Mouse (Mus musculus) adrenal gland, postnatal 14 days (tissue): ENCODE measurements around the gene Apool. TPM values are rescaled to one million over a fixed set of nuclear protein-coding genes. Genes with fewer than 3 reads are reported as not detected.

Experiments
- DNase-seq: peaks from one replicate; pipeline ENCODE4 v3.0.0; 2021; ENCODE audit warnings: mixed read lengths
- long read RNA-seq, 2 experiments: library from polyadenylated mRNA; stranded (forward); transcript quantifications; one replicate each; pipeline ENCODE4 v2.0.0; 2021
- total RNA-seq: library from RNA; stranded (reverse); gene quantifications from 2 replicates; pipeline ENCODE4 v1.2.3, GENCODE M21; 2021

The Apool gene
- 66.4 and 69.9 TPM in 2 replicates for total RNA-seq
- long read RNA-seq, experiment 1, transcript Apool-201 (9 exons, 1,359 nt), result major isoform, 55 of 60 reads
- long read RNA-seq, experiment 1, partial matches to known transcripts, result 3 of 60 reads
- long read RNA-seq, experiment 1, other reads (novel, unspliced or antisense), result 2 of 60 reads
- long read RNA-seq, experiment 2, transcript Apool-201 (9 exons, 1,359 nt), result major isoform, 37 of 41 reads
- long read RNA-seq, experiment 2, partial matches to known transcripts, result 0 of 41 reads
- long read RNA-seq, experiment 2, other reads (novel, unspliced or antisense), result 4 of 41 reads

DNA sequence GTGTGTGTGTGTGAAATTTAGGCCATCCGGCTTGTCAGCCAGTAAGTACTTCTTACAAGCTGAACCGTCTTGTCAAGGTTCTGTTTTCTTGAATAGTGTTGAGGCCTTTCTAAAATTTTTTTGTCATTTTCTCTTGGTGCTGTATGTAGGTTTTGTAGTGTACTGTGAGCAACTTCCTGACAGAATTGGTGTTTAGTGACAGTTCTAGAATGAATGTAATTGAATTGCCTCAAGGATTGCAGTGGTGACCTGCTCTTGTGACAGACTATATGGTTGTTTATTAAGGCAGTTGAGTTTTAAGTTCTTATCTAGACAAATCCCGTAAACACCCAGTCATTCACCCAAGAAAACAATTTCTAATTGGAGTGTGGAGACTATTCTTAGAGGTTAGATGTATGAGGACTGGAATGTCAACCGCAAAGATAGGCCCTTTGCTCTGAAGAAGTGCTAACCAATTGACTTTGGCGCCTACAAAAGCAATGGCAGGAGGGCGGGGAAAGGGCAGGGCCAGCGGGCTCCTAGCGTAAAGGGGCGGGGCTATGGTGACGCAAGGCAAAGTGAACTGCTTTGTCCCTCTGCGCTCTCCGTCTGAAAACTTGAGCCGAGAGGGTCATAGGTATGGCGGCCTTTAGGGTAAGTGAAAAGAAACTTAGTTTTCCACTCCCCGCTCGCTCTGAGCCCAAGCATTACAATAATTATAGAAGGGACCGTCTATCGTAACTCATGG, at the start of gene Apool:
Gene Apool, plus strand, starts transcription at position 531 of the 727 bp plus-strand sequence.
- DNase-seq, result peak; percentile 91

DNA sequence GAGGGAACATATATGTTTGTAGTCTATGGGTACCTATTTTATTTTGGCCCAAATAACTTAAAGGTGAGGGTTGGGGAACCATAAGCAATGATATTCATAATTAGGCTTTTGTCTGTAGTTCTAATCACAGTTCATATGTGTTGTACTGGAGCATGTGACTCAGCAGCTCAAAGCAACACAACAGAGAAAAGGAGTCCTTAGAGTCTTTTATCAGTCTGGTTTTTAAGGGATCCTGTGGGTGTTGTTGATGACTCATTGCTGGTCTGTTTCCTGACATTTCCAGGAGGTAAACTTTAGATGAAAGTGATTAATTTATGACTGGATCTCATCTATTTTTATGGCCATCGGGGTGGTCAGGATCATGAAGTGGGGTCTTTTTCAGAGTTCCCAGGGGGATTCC, 37.6 kb upstream of the Apool start:
- no peak for DNase-seq

DNA sequence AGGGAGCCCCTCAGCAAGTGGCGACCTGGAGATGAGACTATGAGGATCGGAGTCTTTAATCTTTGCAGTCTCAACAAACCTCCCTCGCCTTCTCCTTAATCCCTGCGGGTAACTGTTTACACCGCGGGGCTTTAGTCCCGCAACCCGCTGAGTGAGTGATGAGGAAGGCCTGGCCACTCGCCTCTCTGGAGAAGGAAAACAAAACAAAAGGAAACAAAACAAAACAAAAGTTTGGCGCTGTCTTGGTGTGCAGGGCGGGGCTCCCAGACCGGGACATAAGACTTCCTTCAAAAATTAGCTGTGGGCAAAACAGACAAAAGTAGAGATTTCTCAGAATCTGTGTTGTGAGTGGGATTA, 375 bp downstream of the Apool start:
- DNase-seq, result no peak

DNA sequence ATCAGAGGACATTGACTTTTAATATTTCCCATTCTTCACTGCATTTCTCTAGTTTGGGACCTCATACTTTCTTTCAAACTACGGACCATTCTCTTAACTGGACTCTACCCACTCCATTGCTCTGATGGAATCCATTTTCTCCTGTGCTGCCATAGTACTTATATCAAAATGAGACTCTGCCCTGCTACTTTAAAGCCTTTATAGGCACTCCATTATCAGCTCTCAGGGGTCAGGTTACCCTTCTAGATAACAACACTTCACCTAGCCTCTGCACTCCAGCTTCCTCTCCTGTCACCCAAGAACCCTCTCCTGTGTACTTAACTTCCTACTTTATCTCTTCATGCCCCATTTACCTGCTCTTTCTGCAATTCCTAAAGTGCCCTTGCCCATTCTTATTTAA, 960 bp downstream of the Apool start:
- no peak for DNase-seq

DNA sequence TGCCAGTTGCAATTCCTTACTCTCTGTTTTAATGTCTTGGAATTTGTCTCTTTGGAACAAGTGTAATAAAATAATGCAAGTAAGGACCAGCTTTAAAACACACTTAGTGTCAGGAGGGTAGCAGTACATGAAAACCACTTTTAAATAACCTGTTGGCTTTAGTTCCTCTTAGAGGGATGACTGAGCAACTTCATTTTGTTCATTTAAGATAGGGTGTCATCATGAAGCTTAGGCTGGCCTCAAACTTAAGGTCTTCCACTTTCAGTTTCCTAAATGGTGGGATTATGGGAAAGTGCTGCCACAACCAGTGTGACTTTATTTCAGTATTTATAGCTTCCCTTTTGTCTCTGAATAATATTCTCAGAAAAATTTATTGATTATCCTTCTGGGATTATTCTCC, 9.1 kb downstream of the Apool start:
- no peak for DNase-seq

DNA sequence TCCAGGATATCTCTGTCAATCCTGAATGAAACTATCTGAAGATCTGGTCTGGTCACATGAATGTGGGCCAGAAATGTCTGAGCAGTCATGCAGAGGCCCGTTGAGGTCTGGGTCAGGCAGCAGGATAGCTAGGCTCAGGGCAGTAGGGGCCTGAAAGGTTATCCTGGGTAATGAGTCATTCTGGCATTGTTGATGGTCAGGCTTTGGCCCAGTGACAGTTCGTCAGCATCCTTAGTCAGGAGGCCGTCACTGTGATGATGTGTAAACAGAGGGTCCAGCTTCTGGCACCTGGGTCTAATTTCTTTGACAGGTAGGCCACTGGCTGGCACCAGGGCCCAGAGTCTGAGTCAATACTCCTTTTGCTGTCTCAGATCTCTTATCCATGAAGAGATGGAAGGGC, 28.4 kb downstream of the Apool start:
- peak; percentile 6 for DNase-seq

DNA sequence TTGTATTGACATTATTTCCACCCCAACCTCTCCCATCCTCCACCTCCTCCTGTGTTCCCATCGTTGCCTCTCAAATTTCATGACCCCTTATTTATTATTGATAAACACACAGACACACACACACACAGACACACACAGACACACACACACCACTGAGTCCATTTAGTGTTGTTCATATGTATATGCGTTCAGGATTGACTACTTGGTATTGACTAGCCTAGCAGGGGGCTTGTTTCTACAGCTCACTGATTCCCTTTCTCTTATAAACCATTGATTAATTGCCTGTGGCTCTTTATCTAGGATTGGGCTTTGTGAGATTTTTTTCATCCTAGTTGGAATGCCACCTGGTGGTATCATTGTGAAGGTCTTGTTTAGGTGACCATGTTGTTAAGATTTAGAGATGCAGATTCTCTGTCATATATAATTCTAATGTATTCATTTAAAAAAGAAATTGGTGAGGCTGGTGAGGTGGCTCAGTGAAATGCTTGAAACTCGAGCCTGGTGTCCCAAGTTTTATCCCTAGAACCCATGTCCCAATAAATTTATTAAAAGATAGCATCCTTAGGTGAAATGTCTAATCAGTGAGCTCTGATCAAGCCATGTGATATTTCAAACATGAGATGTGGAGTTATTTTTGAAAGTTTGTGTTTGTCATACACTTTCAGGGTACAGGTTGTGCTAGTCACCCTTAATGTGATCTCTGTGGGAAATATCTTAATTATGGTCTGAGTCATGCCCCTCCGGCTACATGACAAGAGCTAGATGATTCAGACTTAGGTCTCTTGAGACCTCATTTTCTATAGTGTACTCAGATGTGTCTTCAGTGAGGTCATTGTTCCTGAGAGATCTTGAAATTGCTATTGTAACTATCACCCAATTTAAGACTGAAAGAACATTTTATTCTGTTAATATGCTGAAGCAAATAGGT, 36.6 kb downstream of the Apool start:
- no peak for DNase-seq

DNA sequence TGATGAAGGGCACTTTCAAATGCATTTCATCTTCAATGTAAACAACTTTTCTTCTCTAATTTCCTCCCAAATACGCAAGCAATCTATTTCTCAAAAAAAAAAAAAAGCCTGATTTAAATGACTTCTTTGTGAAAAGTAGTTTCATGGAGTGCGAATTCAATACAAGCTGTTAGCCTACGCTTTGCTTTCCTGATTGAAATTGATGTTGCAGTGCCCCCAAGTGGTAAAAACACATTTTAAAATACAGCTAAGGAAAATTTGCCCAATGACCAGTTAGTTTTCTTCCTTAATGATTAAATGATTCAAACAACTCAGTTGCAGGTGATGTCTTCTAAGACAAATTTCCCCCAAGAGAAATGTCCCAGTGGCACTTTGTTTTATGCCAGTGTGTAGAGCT, 37.3 kb downstream of the Apool start:
- DNase-seq, result peak; percentile 20

DNA sequence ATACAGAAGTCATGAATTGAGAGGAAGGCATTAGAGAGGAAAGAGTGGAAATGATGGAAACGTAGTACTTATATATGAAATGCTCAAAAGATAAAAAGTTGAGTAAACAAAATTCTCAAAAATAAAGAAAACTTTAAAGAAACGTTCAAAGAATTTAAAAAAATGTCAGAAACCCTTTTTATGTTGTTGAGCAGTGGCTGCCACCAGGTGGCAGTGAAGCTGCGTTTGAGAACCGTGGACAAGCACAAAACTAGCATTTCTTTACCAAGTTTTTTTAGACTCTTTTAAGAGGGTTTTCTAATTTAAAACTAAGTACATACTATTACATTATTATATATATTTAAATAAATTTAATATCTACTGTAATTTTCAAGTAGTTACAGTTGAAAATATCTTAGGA, 57.3 kb downstream of the Apool start:
- DNase-seq, result no peak

DNA sequence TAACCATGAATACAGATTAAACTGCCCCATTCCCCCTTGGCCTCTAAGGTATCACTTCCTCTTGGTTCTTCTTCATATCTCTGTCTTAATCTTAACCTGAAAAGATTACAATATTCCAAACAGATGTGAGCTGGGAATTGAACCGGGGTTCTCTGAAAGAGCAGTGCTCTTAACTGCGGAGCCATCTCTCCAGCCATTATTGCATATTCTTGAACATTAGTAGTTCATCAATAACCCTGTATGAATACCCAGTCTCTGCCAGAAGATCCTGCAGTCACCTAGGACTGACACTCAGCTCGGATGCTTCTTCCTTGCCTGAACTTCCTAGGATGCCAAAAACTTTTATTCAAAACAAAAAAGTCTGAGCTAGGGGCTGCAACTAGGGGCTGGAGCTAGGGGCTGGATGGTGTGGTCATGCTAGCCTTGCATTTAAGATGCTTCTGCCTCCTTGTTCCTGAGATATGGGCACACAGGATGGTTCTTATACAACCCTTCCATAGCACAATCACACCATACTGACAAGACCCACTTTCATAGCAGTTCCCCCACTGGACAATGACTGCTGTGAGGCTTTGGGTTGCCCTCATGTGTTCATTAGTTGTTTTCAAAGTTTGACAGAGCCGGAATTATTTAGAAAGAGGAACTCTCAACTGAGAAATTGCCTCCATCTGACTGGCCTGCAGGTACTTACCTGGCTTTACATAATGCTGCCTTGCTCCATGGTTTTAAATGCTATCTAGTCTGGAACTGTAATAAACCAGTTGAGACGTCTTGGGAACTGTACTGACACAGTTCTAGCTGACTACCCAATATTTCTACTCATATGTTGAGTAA, 59.7 kb downstream of the Apool start:
- DNase-seq, result peak; percentile 7

DNA sequence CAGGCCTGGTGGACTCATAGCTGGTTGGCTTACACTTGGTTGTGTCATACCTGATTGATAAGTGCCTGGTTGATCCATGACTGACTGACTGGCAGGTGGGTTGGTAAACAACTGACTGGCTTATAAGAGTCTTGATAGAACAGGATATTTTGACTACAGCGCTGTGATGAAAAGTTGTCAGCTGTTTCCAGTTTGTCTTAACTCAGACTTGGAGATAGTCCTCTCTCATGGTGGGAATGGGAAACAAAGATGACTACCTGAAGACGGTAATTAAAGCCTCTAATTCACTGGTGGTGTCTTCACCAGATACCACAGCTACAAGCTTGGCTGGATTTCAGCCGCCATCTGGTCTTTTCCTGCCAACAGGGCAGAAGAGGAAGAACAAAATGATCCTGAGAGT, 95.5 kb downstream of the Apool start, which contains the start of gene Satl1:
Gene Satl1, minus strand, starts transcription at position 101 of the 400 bp plus-strand sequence.
- DNase-seq, result no peak

DNA sequence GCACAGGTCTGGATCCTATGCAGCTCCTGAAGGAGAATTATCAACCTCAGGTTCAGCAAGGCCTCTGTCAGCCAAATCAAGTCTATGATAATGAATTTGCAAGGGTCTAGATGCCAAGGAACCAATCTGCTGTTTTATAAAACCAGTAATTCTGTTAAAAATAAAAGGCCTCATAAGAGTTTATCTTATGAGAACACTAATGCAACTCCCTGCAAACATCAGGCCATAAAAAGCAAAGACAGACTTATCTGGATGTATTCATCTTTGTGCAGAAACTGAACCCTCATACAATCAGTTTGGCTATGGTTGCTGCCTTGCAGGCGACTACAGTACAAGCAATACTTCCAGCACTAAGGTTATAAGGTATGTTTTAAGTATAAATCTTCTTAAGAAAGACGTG, 101.2 kb downstream of the Apool start:
- DNase-seq, result no peak

Other genes starting within 250 kb of the Apool start
- gene 4933403O08Rik, start 72.3 kb upstream of the Apool start, total RNA-seq, result 1.3 and 1.4 TPM in 2 replicates
- not detected in 2 replicates for gene Satl1, start 95.4 kb downstream of the Apool start, total RNA-seq
- not detected in 2 replicates for gene 2010106E10Rik, start 183.9 kb downstream of the Apool start, total RNA-seq